Mouse (Mus musculus) c-Kit-positive CD71-positive TER-119-negative erythroid progenitor cells, embryonic 14.5 days (primary cell): Measurements from ENCODE around the gene Pias4.

ENCODE experiments used
- DNase-seq: peaks from one replicate; pipeline ENCODE4 v3.0.0-alpha.2; 2013; ENCODE audit warnings: low read depth

The Pias4 gene

GRCm38 (mm10) chr10:81138131-81138782 is 29.5 kb downstream of the Pias4 start:
- DNase-seq = no peak

GRCm38 (mm10) chr10:81137252-81138130 is 30.2 kb downstream of the Pias4 start:
- peak; percentile 96 for DNase-seq

- DNase-seq = peak; percentile 67
These were observed 31.0 kb downstream of the Pias4 start for GRCm38 (mm10) chr10:81136706-81137231.

- peak; percentile 81 for DNase-seq
These were observed 31.7 kb downstream of the Pias4 start for GRCm38 (mm10) chr10:81135831-81136705.

- DNase-seq = no peak
These were observed 32.6 kb downstream of the Pias4 start, which contains the start of gene Zbtb7a for GRCm38 (mm10) chr10:81134966-81135681. TSS of gene Zbtb7a (plus strand) at chr10:81135220.

- peak; percentile 60 for DNase-seq
These were observed 33.5 kb downstream of the Pias4 start for GRCm38 (mm10) chr10:81134181-81134587.

GRCm38 (mm10) chr10:81123500-81123899 is 44.2 kb downstream of the Pias4 start:
- no peak for DNase-seq

- DNase-seq = no peak
These were observed 44.8 kb downstream of the Pias4 start for GRCm38 (mm10) chr10:81122889-81123288.

- DNase-seq = no peak
These were observed 47.1 kb downstream of the Pias4 start for GRCm38 (mm10) chr10:81120650-81121049.

- DNase-seq = no peak
These were observed 48.1 kb downstream of the Pias4 start for GRCm38 (mm10) chr10:81119625-81120024.

- no peak for DNase-seq
These were observed 54.8 kb downstream of the Pias4 start for GRCm38 (mm10) chr10:81112946-81113345.

GRCm38 (mm10) chr10:81106113-81106721 is 61.5 kb downstream of the Pias4 start:
- DNase-seq = peak; percentile 86

- peak; percentile 95 for DNase-seq
These were observed 62.1 kb downstream of the Pias4 start, which contains the start of gene Map2k2 for GRCm38 (mm10) chr10:81105565-81106112. TSS of gene Map2k2 (plus strand) at chr10:81105915.
